Mouse (Mus musculus): ENCODE results near the gene Ahnak. TPM values are rescaled to one million over a fixed set of nuclear protein-coding genes. Genes with fewer than 3 reads are reported as not detected.
"Not testable (repeated sequence)": the region's sequence is repeated elsewhere in the genome, so short reads cannot be mapped to it uniquely, and the experiment has no call there.

Gene Ahnak
- polyA plus RNA-seq, 1 experiment from 2014 or later, result 25.0 TPM

- Histone ChIP-seq H3K4me2 (replicated peaks) (peak overlapping the region; percentile 88), H3K4me1 (replicated peaks) (peaks cover 54% of the 10 kb centered on the region)
- WGBS, result 13% methylated on average over 15 of the region's 15 CpGs
These were observed 1.5 kb downstream of the Ahnak start for GRCm38 (mm10) chr19:8990432-8991102.

GRCm38 (mm10) chr19:8991245-8991870 lies 2.3 kb downstream of the Ahnak start:
- Histone ChIP-seq H3K9ac (0 out of 2 replicates have a peak overlapping the region, but pooled peaks have one; percentile 6), H3K4me3 (replicated peaks) (peak overlapping the region; percentile 81), H3K36me3 (no peaks in the 10 kb centered on the region), H3K4me1 (replicated peaks) (peaks cover 55% of the 10 kb centered on the region), H3K27ac (peak overlapping the region; percentile 96), H3K9me3 (no peaks in the 10 kb centered on the region), H3K27me3 (replicated peaks) (no peaks in the 10 kb centered on the region), H3K4me2 (replicated peaks) (peak overlapping the region; percentile 88)
- ATAC-seq, result no peak
- WGBS, result 35% methylated on average over 4 of the region's 4 CpGs

More at GRCm38 (mm10) chr19:8990432-8991102, 1.5 kb downstream of the Ahnak start:
- no peaks in the 10 kb centered on the region for H3K9me3 ChIP-seq
- H3K27ac ChIP-seq, result peak overlapping the region; percentile 96
- peak; percentile 41 for ATAC-seq
- peak overlapping the region; percentile 81 for H3K4me3 ChIP-seq (replicated peaks)
- H3K9ac ChIP-seq, result peak overlapping the region; percentile 78
- no peaks in the 10 kb centered on the region for H3K27me3 ChIP-seq (replicated peaks)
- H3K36me3 ChIP-seq, result no peaks in the 10 kb centered on the region

- Histone ChIP-seq H3K4me1 (replicated peaks) (peaks cover 60% of the 10 kb centered on the region), H3K9ac (0 out of 2 replicates have a peak overlapping the region, but pooled peaks have one; percentile 6), H3K9me3 (no peaks in the 10 kb centered on the region), H3K4me3 (replicated peaks) (peak overlapping the region; percentile 81), H3K27me3 (replicated peaks) (no peaks in the 10 kb centered on the region), H3K27ac (peak overlapping the region; percentile 96), H3K4me2 (replicated peaks) (peak overlapping the region; percentile 88), H3K36me3 (no peaks in the 10 kb centered on the region)
- WGBS, result 60% methylated on average over 13 of the region's 13 CpGs
- ATAC-seq, result no peak
These were observed 3.0 kb downstream of the Ahnak start for GRCm38 (mm10) chr19:8991871-8992735.

- no peaks in the 10 kb centered on the region for H3K9me3 ChIP-seq
- H3K4me3 ChIP-seq (replicated peaks), result peak overlapping the region; percentile 81; the same call in 1 of the 2 replicates
- no peaks in the 10 kb centered on the region for H3K36me3 ChIP-seq
- no peaks in the 10 kb centered on the region for H3K27me3 ChIP-seq (replicated peaks)
- ATAC-seq, result 0 out of 2 replicates have a peak, but pooled peaks have one; percentile 9
- H3K9ac ChIP-seq, result peak overlapping the region; percentile 2; the same call in 1 of the 2 replicates
- 37% methylated on average over 12 of the region's 12 CpGs for WGBS
- peaks cover 64% of the 10 kb centered on the region for H3K4me1 ChIP-seq (replicated peaks)
- H3K4me2 ChIP-seq (replicated peaks), result peak overlapping the region; percentile 88
- H3K27ac ChIP-seq, result peak overlapping the region; percentile 96
These were observed 3.9 kb downstream of the Ahnak start for GRCm38 (mm10) chr19:8992769-8993624.

GRCm38 (mm10) chr19:8993625-8993912 lies 4.5 kb downstream of the Ahnak start:
- peaks cover 64% of the 10 kb centered on the region for H3K4me1 ChIP-seq (replicated peaks)
- peak overlapping the region; percentile 88 for H3K4me2 ChIP-seq (replicated peaks)
- H3K9me3 ChIP-seq, result no peaks in the 10 kb centered on the region
- no peak overlapping the region; the same call in 1 of the 2 replicates for H3K9ac ChIP-seq
- H3K27ac ChIP-seq, result no peak overlapping the region
- no peaks in the 10 kb centered on the region for H3K36me3 ChIP-seq
- H3K4me3 ChIP-seq (replicated peaks), result no peak overlapping the region
- WGBS, result 72% methylated on average over 2 of the region's 2 CpGs
- ATAC-seq, result no peak
- H3K27me3 ChIP-seq (replicated peaks), result no peaks in the 10 kb centered on the region

GRCm38 (mm10) chr19:8994813-8995607 lies 5.9 kb downstream of the Ahnak start:
- Histone ChIP-seq H3K4me3 (replicated peaks) (no peak overlapping the region), H3K27me3 (replicated peaks) (no peaks in the 10 kb centered on the region), H3K9ac (no peak overlapping the region), H3K4me1 (replicated peaks) (peaks cover 67% of the 10 kb centered on the region), H3K9me3 (no peaks in the 10 kb centered on the region), H3K36me3 (no peaks in the 10 kb centered on the region), H3K4me2 (replicated peaks) (peak overlapping the region; percentile 18; the same call in 1 of the 2 replicates), H3K27ac (peak overlapping the region; percentile 24; the same call in 1 of the 2 replicates)
- WGBS, result 57% methylated on average over 10 of the region's 10 CpGs
- ATAC-seq, result peak; percentile 26

- WGBS, result 93% methylated on average over 6 of the region's 6 CpGs
- Histone ChIP-seq H3K27me3 (replicated peaks) (no peaks in the 10 kb centered on the region), H3K4me3 (replicated peaks) (no peak overlapping the region), H3K27ac (0 out of 2 replicates have a peak overlapping the region, but pooled peaks have one; percentile 20), H3K9me3 (no peaks in the 10 kb centered on the region), H3K36me3 (peaks cover 8% of the 10 kb centered on the region), H3K9ac (no peak overlapping the region), H3K4me2 (replicated peaks) (no peak overlapping the region), H3K4me1 (replicated peaks) (peaks cover 64% of the 10 kb centered on the region)
- no peak for ATAC-seq
These were observed 7.5 kb downstream of the Ahnak start for GRCm38 (mm10) chr19:8996601-8997000.

- H3K9ac ChIP-seq, result no peak overlapping the region
- 0 out of 2 replicates have a peak overlapping the region, but pooled peaks have one; percentile 17 for H3K4me2 ChIP-seq (replicated peaks)
These were observed 8.5 kb downstream of the Ahnak start for GRCm38 (mm10) chr19:8997546-8997945.

GRCm38 (mm10) chr19:8998546-8998945 lies 9.5 kb downstream of the Ahnak start:
- Histone ChIP-seq H3K27ac (no peak overlapping the region), H3K4me2 (replicated peaks) (no peak overlapping the region)

More at GRCm38 (mm10) chr19:8997546-8997945, 8.5 kb downstream of the Ahnak start:
- Histone ChIP-seq H3K36me3 (peaks cover 17% of the 10 kb centered on the region), H3K9me3 (no peaks in the 10 kb centered on the region), H3K4me1 (replicated peaks) (peaks cover 54% of the 10 kb centered on the region), H3K27me3 (replicated peaks) (no peaks in the 10 kb centered on the region), H3K4me3 (replicated peaks) (no peak overlapping the region), H3K27ac (peak overlapping the region; percentile 48; the same call in 1 of the 2 replicates)
- peak; percentile 94 for ATAC-seq
- WGBS, result 26% methylated on average over 4 of the region's 4 CpGs

GRCm38 (mm10) chr19:8999223-8999622 lies 10.1 kb downstream of the Ahnak start:
- Histone ChIP-seq H3K4me1 (replicated peaks) (peaks cover 44% of the 10 kb centered on the region), H3K9me3 (no peaks in the 10 kb centered on the region), H3K27ac (no peak overlapping the region), H3K4me3 (replicated peaks) (no peak overlapping the region), H3K4me2 (replicated peaks) (no peak overlapping the region), H3K9ac (no peak overlapping the region), H3K36me3 (peaks cover 33% of the 10 kb centered on the region), H3K27me3 (replicated peaks) (no peaks in the 10 kb centered on the region)
- no peak for ATAC-seq
- 74% methylated on average over 4 of the region's 4 CpGs for WGBS

More at GRCm38 (mm10) chr19:8998546-8998945, 9.5 kb downstream of the Ahnak start:
- Histone ChIP-seq H3K4me3 (replicated peaks) (no peak overlapping the region), H3K36me3 (peaks cover 27% of the 10 kb centered on the region), H3K9ac (no peak overlapping the region), H3K4me1 (replicated peaks) (peaks cover 45% of the 10 kb centered on the region), H3K9me3 (no peaks in the 10 kb centered on the region), H3K27me3 (replicated peaks) (no peaks in the 10 kb centered on the region)
- 82% methylated on average over 6 of the region's 6 CpGs for WGBS
- no peak for ATAC-seq

GRCm38 (mm10) chr19:9006915-9007314 lies 17.8 kb downstream of the Ahnak start:
- not testable (repeated sequence) for H3K9ac ChIP-seq; H3K27ac ChIP-seq; H3K4me3 ChIP-seq (replicated peaks); H3K27me3 ChIP-seq (replicated peaks); H3K4me2 ChIP-seq (replicated peaks); H3K4me1 ChIP-seq (replicated peaks); ATAC-seq; H3K9me3 ChIP-seq
- WGBS, result 93% methylated on average over 2 of the region's 2 CpGs
- peaks cover 39% of the 10 kb centered on the region for H3K36me3 ChIP-seq
